Mouse (Mus musculus): ENCODE measurements around the gene Lamb2.

GRCm38 (mm10) chr9:108460319-108461178, 19.0 kb upstream of the Lamb2 start, which contains the start of gene Ccdc71:
- TF ChIP-seq ELF1 (IDR thresholded peaks at IDR 0.05; ENCODE audit: low read depth, low read length) (peak; percentile 92), CTCF (IDR thresholded peaks at IDR 0.05 in 2 of 3, conservative IDR thresholded peaks at IDR 0.05 in 1 of 3; ENCODE audit: control insufficient read depth in 1 of 3, insufficient read depth in 1 of 3, low read depth in 2 of 3, low read length in 3 of 3, poor library complexity in 1 of 3, severe bottlenecking in 1 of 3) (no peak), E2F4 (IDR thresholded peaks at IDR 0.05; ENCODE audit: borderline replicate concordance, low read depth, low read length) (no peak), HCFC1 (IDR thresholded peaks at IDR 0.05; ENCODE audit: low read depth, low read length) (peak; percentile 96), MAX (IDR thresholded peaks at IDR 0.05; ENCODE audit: low read length) (no peak)

Measured in MEL (cell line).